Mouse (Mus musculus): Measurements from ENCODE around the gene Kxd1.
"Not testable (repeated sequence)": the region's sequence is repeated elsewhere in the genome, so short reads cannot be mapped to it uniquely, and the experiment has no call there.

The Kxd1 gene

GRCm38 (mm10) chr8:70512253-70512903 is 15.4 kb downstream of the Kxd1 start:
- DNase-seq, result no peak

- no peak for DNase-seq
Observed at GRCm38 (mm10) chr8:70511770-70512169, 16.0 kb downstream of the Kxd1 start.

- not testable (repeated sequence) for DNase-seq
Observed at GRCm38 (mm10) chr8:70511174-70511573, 16.6 kb downstream of the Kxd1 start.

GRCm38 (mm10) chr8:70510228-70510915 is 17.4 kb downstream of the Kxd1 start, which contains the start of gene Uba52:
Uba52 (minus strand) TSS chr8:70510801.
- DNase-seq, result peak; percentile 95

- no peak for DNase-seq
Observed at GRCm38 (mm10) chr8:70509281-70509952, 18.3 kb downstream of the Kxd1 start.

GRCm38 (mm10) chr8:70507027-70507393 is 20.7 kb downstream of the Kxd1 start:
- no peak for DNase-seq

GRCm38 (mm10) chr8:70506328-70507026 is 21.3 kb downstream of the Kxd1 start, which contains the start of gene Rex1bd:
Rex1bd (minus strand) TSS chr8:70506752.
- DNase-seq, result peak; percentile 90 to 95

GRCm38 (mm10) chr8:70505698-70506327 is 21.9 kb downstream of the Kxd1 start:
- no peak for DNase-seq

- peak in 1 of 2 experiments; percentile 79 for DNase-seq
Observed at GRCm38 (mm10) chr8:70504851-70505250, 22.9 kb downstream of the Kxd1 start.

GRCm38 (mm10) chr8:70504291-70504716 is 23.5 kb downstream of the Kxd1 start:
- DNase-seq, result no peak

GRCm38 (mm10) chr8:70503062-70503750 is 24.6 kb downstream of the Kxd1 start:
- DNase-seq, result peak in 1 of 2 experiments; percentile 59

- no peak for DNase-seq
Observed at GRCm38 (mm10) chr8:70502540-70502939, 25.2 kb downstream of the Kxd1 start.

- no peak for DNase-seq
Observed at GRCm38 (mm10) chr8:70501820-70502529, 25.8 kb downstream of the Kxd1 start.

- no peak for DNase-seq
Observed at GRCm38 (mm10) chr8:70500386-70501301, 27.1 kb downstream of the Kxd1 start.

GRCm38 (mm10) chr8:70495771-70496062 is 32.0 kb downstream of the Kxd1 start:
- no peak for DNase-seq

- no peak for DNase-seq
Observed at GRCm38 (mm10) chr8:70495001-70495770, 32.6 kb downstream of the Kxd1 start.

- DNase-seq, result no peak
Observed at GRCm38 (mm10) chr8:70494416-70494945, 33.3 kb downstream of the Kxd1 start.

GRCm38 (mm10) chr8:70493692-70494415 is 33.9 kb downstream of the Kxd1 start:
- DNase-seq, result no peak
